Mouse (Mus musculus): ENCODE results near the gene Klb.

DNA sequence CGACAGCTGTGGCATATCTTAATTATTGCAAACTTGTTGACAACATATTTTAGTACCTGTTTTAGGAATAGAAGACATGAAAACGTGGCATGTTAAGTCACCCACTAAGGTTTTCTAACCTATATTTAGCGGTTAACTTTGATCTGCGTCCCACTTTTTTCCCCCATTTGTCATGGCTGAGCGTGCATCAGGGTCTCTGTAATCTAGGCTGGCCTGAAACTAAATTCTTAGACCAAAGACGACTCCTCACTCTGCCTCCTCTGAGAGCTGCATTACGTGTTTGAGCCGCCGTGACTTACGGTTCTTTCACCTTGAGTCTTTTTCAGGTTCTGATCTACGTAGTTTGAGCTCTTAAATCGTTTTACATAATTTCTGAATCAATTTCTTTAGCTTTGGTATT is 43.6 kb downstream of the Klb start:
- TF ChIP-seq GATA1 (IDR thresholded peaks at IDR 0.05; ENCODE audit: low read length) (no peak), TAL1 (IDR thresholded peaks at IDR 0.05; ENCODE audit: low read length) (no peak)

All from erythroblast, embryonic 14.5 days (primary cell).